Comparison of ENCODE assay signal across 22 mouse cellular contexts in genomic region chr6:119662936-119663335, GRCm38 (mm10).
"Had no signal": no experiment of that assay in that cellular context is flagged by ENCODE, and none has a peak within 500 bp of the region (broad histone marks: within the 10 kb centered on the region; RNA-seq: fewer than 3 reads in every experiment).

No protein-coding gene starts in this region.

- H3K4me1 ChIP-seq: liver, embryonic 12.5 days; liver, embryonic 15.5 days; midbrain, embryonic 12.5 days; midbrain, embryonic 15.5 days had no signal

- DNase-seq: kidney, adult 18-20 months; kidney, adult 9 months; kidney, postnatal 14 days; layer of hippocampus, adult 9-11 months; liver; lung, adult 18-20 months; lung, postnatal 4 days; right cerebral cortex, adult 18-20 months; right cerebral cortex, postnatal 14 days; right cerebral cortex, postnatal 4 days; thymus, adult 2 months; thymus, postnatal 14 days; thymus, postnatal 4 days had no signal

- ATAC-seq: liver, embryonic 12.5 days; midbrain, embryonic 15.5 days had no signal

- H3K36me3 ChIP-seq: limb, embryonic 10.5 days; limb, embryonic 13.5 days; liver, embryonic 12.5 days; liver, embryonic 15.5 days; midbrain, embryonic 12.5 days; midbrain, embryonic 15.5 days had no signal

- H3K27ac ChIP-seq: layer of hippocampus, adult 2 months; limb, embryonic 10.5 days; limb, embryonic 13.5 days; liver, embryonic 12.5 days; liver, embryonic 15.5 days; midbrain, embryonic 12.5 days; midbrain, embryonic 15.5 days; stomach, postnatal 0 days had no signal

- H3K9me3 ChIP-seq: limb, embryonic 10.5 days; limb, embryonic 13.5 days; liver, embryonic 12.5 days; liver, embryonic 15.5 days; midbrain, embryonic 12.5 days; midbrain, embryonic 15.5 days had no signal

- H3K4me3 ChIP-seq: layer of hippocampus, adult 2 months; limb, embryonic 10.5 days; limb, embryonic 13.5 days; liver, embryonic 12.5 days; liver, embryonic 15.5 days; midbrain, embryonic 12.5 days; midbrain, embryonic 15.5 days; myocyte had no signal

- H3K27me3 ChIP-seq: limb, embryonic 13.5 days; liver, embryonic 12.5 days; liver, embryonic 15.5 days; midbrain, embryonic 12.5 days; midbrain, embryonic 15.5 days had no signal

- H3K4me2 ChIP-seq: limb, embryonic 13.5 days; liver, embryonic 12.5 days; liver, embryonic 15.5 days; midbrain, embryonic 12.5 days; midbrain, embryonic 15.5 days had no signal

- H3K9ac ChIP-seq: limb, embryonic 13.5 days; liver, embryonic 12.5 days; liver, embryonic 15.5 days; midbrain, embryonic 12.5 days; midbrain, embryonic 15.5 days had no signal
